Mouse (Mus musculus) cerebellum, adult 8-10 months (tissue): ENCODE results near the gene Kank1.

ENCODE experiments used
- DNase-seq: peaks from one replicate; pipeline ENCODE4 v3.0.0; 2022

The Kank1 gene

DNA sequence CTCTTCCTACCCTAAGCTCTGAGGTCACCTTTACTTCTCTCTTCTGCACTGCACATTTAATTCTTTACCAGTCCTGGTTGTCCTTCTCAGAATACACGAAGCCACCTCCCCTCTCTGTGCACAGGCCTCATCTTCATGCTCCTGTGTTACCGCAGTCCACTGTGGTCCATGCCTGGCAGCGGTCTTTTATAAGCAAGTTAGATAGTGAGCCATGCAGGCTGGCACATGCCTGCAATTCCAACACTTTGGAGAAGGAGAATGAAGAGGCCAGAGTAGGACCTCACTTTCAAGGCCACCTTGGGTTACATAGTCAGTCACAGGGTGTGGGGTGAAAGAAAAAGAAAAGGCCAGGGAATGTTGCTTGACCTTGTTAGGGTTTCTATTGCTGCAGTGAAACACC lies 16.9 kb downstream of the Kank1 start:
- DNase-seq, result no peak

DNA sequence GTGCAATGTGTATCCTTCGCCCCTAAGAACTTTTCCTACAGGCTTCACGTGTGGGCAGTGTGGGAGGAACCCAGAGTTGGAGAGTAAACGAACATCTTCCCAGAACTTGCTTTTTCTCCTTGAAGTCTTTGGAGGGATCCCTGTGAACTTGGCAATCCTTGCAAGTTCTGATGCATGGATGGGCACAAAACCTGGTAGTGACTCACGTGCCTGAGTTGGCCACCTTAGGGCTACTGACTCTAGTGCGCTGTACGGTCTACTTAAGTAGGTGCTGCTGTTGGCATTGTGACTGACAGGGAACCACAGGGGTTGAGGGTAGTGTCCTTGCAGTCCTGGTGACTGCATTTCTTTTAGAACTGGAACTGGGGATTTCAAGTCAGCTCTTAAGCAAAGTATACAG lies 21.5 kb downstream of the Kank1 start:
- DNase-seq, result no peak

DNA sequence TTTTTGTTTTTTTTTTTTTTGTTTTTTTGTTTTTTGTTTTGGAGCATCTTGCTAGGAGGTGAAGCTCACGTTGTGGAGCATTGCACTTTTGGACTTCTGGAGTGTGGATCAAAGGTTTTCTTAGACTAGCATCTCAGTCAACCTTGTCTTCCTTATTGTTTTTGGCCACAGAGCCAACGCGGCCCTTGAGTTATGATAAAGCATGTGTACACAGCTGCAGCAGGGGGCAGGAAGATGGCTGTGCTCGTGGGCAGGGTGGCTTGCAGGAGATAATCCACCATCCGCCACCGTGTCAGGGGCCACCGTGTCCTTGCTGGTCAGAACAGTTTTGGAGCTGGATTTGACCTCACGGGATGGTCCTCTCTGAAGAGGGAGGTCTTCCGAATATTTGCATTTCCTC lies 29.4 kb downstream of the Kank1 start:
- DNase-seq, result no peak

DNA sequence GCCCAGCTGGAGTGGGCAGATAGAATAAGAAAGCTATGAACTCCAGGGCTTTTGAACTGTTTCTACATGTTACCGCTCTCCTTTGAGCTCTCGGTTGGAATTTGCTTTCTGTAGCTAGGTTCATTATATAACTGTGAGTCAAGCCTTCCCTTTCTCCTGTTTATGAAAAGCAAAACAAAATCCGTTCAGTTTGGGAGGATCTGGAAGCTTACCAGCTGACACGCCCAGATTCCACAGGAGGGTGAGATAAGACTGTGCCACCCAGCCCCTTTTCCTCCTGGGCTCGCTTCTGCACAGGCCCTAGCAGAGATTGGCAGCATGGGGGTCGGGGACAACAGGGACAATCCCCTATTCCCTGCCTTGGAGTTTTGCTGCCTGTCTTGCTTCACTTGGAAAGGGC lies 30.5 kb downstream of the Kank1 start:
- no peak for DNase-seq

DNA sequence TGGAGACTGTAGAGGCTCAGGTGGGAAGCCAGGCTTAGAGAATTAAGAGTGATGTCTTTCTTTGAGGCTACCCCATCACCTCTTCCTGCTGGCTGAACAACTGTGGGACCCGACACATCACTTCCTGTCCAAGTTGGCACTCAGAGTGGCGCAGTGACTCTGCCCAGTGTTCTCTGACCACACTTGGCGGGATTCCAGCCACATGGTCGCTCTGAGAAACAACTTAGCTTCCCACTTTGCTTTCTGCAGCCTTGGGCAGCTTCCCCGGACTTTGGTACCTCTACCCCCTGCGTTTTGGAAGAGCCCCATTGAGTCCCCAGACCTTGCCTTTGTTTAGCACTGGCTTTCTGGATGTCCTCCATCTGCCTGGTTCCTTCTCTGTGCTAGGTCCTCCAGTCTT lies 31.8 kb downstream of the Kank1 start:
- peak; percentile 7 for DNase-seq

DNA sequence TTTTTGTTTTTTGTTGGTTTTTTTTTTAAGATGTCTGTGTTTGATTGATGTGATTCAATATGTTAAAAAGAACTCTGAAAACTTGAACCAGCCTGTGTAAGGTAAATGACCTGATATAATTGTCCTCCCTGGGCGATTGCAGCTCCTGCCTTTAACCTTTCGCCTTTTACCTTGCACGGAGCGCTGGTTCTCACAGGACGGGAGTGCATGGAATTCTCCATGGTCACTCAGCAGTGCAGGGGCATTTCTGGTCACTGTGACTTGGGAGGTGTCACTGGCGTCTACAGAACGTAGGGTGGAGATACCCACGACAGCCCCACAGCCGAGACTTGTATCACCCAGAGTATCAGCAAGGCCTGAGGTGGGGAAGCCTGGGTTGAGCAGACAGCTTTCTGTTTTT lies 34.8 kb downstream of the Kank1 start:
- no peak for DNase-seq

DNA sequence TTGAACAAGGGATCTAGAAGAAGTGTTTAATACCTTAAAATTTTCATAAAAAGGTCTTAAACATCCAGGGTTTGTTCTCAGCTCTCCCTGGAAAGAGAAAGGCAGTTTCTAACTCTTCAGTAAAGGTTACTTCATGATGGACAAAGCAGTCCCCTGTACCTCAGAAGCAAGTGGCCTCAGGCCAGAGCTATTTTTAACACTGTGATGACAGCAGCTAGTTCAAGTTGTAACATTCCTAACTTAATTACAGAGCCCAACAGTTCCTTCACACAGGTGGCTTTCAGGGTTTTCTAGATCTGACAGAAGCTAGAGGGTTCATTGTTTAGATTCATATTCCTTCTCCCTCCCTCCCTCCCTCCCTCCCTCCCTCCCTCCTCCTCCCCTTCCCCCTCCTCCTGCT lies 36.4 kb downstream of the Kank1 start:
- DNase-seq, result no peak

DNA sequence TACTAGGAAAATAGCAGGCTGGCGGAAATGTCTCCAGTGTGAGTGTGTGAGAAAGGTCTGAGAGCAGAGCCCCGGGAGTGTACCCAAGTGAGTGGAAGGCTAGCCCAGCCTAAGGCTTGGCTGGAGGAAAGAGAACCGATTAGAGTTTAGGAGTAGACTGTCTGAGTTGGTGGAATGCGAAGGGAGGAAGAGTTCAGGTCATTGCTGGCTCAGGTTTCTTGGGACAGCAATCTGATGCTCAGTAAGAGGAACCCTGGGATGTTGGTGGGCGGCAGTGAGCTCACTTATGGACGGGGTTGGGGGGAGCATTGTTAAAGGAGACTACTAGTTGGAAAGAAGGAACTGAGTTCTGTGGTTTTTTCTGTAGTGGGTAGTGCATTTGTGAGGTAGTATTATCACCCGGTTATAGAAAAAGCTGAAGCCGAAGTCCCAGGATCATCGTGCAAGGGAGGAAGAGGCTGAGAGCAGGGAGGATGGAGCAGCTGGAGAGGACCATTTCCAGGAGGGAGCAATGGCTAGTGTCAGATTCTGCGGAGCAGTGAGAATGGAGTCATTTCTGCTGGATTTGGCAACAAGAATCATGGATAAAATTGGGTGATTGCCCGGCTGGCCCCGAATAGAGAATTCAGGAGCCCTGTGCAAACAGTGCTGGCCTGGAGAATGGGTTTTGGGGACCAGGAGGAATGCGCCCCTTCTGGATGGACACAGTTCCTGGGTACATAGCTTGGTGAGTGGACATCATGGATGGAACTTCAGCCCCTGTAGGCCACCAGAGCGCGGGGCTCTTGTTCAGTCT lies 40.0 kb downstream of the Kank1 start:
- DNase-seq, result no peak

DNA sequence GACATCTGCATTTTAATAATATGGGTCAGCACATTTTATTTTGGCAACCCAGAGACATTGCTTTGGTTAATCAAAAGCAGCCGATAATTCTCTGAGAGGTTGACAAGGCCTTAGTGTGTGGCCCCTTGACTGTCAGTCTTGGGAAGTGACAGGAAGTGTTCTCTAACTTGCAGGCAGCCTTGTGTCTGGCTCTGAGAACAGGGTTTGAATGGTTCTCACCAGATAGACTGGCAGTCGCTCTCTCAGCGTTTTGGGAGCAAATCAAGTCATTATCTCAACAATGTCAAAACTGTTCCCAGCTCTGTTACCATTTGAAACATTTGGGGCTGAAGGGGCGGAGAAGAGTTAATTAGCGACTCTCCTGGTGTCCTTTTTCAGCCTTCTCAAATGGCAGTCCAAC lies 41.0 kb downstream of the Kank1 start:
- no peak for DNase-seq

DNA sequence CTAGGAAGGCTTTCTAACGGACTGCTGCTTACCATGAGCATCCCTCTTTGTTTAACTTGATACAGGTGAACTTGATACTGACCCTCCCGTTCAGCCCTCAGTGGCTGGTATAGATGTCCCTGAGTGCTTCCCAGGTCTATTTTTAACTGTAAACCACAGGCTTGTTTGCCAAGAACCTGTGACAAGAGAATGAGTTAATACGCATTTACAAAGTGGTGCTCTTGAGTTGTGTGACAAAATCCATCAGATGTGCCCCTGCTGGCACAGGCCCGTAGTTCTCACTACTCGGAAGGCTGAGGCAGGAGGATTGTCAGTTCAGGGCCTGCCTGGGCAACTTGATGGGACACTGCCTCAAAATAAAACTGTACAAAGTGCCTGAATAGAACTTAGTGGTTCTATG lies 42.8 kb downstream of the Kank1 start:
- no peak for DNase-seq

DNA sequence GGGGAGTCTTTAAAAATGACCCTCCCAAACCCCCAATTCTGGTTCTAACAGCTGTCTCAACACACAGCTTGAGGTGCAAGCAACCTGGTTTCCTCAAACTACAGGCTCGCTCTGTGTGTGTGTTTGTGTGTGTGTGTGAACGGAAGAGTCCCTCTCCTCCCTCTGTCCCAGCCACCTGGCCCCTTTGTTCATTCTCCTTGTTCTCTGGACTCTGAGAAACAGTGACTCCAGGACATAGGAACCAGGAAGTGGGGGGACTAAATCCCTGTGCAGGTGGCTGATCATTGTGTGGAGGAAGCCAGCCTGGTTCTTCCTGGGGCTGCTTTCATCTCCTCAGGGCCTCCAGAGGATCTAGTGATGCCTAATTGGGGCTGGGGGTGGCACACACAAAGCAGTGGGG lies 46.9 kb downstream of the Kank1 start:
- DNase-seq, result no peak

DNA sequence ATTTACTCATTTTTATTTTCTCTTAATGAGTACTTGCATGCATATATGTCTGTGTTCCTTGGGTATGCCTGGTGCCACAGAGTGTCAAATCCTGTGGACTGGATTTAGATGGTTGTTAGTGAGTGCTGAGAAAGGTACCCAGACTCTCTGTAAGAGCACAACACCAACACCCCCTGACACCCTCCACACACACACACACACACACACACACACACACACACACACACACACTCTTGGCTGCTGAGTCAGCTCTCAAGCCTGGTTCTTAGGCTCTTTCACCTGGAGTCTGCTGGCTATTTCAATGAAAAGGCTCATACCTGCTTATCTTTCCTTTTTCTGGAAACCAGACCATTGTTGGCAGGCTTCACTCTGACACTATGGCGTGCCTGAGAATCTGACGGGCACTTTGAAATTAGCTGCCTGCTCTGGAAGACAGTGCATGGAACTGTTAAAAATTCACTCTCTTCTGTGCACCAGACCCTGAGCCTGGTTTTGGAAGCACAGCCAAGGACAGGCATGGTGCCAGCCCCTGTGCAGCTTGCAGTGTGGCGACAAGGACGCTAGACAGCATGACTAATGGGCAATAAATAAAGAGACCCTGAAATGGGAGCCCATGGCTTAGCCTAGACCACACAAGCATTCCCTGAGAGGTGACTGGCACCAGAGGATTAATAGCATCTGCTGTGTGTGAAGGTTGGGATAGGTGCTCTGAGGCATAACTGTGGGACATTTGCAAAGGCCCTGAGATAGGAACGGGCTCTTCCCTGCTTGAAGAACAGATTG lies 49.2 kb downstream of the Kank1 start:
- peak; percentile 12 for DNase-seq

DNA sequence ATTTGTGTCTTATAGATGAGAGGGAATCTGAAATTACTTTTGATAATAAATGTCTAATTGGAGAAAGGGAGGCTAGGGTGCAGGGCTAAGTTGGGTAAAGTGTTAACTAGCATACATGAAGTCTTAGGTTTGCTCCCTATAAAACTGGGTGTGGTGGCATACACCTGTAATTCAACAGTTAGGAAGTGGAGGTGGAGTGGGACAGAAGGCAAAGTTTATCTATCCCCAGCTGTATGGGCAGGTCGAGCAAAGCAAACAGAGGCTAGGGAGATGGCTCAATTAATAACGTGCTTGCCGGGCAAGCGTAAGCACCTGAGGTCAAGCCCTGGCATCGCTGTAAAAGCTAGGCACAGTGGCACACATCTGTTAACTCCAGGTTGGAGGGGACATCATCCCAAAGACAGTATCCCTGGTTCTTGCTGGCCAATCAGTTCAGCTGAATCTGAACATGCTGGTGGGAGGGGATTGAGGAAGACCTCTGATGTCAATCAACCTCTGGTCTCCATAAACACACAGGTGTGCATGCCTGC lies 54.3 kb downstream of the Kank1 start:
- no peak for DNase-seq

DNA sequence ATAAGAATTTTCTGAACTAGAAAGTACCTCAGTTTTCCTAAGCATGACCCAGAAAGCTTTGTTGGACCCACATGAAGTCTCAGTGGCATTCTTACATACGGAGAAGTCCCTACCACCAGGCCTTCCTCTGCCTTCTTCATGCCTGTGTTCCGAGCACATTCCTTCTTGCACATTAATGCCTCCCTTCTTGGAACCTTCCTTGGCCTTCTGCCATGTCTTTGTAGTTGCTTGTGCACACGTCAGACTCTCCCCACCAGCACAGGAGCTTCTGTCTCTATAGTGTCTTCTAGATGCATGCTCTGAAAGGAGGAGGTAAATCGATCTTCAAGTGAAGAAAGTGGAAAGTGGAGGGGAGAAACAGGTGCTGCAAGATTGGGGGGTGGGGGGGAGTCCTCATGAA lies 58.4 kb downstream of the Kank1 start:
- no peak for DNase-seq

DNA sequence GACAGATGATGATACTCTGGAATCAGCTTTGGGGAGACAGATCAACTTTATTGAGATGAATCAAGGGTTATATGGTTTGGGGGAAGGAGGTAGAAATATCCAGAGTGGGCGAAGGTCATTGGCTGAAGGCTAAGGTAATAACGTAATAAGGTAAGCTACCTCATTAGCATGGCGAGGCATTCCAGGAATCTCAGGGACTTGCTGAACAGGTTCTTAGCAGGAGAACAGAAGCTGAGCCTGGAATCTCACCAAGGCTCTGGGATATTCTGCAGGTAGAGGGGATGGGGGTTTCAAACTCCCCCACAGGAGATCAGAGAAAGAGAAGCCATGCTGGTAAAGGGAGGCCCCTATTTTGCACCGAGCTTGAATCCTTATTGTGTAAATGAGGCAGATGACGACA lies 60.5 kb downstream of the Kank1 start:
- no peak for DNase-seq

DNA sequence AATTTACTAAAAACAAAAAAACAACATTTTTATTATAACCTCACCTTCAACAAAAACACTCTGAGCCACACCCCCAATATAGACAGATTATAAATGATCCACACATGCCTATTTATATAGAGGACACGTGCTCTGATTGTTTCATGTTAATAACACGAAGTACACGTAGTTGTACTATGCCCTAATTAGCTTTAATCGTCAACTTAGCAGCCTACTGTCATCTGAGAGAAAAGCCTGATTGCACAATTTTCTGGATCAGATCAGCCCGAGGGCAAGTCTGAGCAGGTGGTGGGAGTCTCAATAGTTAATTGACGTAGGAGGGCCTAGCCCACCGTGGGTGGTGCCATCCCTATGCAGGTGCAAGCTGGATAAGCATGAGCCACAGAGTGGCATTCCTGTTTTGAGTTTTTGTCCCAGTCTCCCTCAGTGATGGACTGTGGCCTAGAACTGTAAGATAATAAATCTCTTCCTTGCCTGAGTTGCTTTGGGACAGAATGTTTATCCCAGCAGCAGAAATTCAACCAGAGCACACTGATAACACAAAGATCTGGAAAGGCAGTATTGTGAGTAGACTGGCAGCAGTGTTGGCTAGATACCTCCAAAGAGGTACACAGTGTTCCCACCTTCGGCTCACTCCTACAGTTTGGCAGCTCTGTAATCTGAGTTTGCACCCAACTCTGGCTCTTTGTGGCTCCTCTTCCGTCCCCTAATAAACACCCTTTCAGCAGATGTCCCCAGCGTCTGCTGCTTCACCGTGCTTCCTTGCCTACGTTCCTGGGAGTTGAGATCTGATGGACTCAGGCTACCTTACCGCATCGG lies 63.3 kb downstream of the Kank1 start:
- DNase-seq, result no peak

DNA sequence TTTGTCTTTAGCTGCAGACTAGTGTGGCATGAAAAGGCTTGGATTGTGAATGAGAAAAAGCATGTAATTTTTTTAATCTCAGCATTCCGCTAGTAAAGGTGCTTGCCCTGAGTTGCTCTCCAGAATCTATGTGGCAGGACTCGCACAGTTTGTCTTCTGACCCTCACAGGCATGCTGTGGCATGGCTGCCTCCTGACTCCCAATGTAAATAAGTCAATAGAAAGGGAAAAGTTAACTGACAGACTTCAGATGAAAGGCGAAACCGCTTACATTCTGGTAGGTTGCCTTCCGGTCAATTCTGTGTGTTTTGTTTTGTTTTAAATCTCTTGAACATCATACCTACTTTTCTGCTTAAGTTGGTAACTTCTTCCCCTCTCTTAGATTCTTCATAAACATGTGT lies 64.4 kb downstream of the Kank1 start:
- DNase-seq, result no peak

DNA sequence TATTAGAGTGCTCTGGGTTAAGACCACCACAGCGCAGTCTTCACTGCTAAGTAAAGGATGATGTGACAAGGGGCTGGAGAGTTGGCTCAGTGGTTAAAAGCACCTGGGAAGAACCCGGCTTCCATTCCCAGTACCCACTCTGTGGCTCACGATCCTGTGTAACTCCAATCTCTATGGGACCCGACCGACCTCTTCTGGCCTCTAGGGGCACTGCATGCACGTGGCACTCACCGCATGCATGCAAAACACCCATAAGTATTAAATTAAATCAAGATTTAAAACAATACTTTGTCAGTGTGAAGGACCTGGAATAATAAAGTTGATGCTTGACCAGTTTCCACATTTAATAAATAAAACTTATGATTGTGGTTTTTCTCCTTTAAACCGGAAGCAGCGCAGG lies 69.5 kb downstream of the Kank1 start:
- DNase-seq, result no peak

DNA sequence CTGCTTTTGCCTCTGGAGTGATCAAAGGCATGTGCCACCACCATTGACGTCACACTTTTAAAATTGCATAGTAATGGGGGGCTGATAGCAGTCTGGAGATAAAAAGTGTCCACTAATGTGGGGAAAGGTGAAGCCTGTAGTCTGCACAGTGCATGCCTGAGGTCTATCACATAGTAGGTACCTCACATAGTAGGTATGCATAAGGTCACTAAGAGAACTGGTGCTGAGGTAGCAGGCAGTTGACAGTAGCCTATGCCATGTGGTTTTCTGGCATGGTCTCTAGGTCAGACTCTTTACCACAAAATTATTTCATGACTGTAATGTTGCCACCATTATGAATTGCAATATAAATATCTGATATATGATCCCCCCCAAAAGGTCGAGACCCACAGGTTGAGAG lies 71.4 kb downstream of the Kank1 start:
- DNase-seq, result no peak

DNA sequence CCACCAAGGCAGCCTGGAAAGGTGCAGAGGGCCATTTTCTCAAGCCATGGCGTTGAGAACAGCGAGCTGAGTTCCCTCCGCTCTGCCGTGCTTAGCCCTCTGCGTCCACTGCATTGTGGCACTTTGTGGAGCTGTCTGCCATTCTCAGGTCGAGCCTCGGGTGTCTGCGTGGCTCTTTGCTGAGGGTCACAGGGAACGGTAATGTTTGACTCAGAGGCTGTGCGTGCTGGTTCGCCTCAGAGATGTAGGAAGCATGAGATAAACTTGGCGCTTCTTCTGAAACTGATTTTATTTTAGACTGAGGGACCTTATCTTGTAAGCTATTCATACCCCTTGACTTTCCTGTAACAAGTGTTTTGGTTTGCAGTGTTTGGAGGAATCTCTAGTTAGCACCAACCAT lies 72.0 kb downstream of the Kank1 start:
- DNase-seq, result no peak

DNA sequence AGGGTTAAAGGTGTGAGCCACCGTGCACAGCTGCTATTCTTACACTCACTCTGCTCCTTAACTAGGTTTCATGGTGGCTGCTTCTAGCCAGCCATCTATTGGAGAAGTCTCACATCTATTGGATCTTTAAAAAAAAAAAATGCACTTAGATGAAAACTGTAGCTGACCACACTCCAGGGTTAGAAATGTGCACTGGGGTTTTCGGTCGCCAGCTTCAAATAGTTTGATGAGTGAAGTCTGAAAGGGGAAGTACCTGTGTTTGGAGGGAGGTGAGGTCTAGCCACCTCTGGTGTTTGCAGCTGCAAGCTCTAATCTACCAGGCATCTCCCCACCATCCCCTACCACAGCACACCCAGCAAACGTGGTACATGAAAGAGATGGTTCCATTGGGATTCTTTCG lies 74.2 kb downstream of the Kank1 start:
- no peak for DNase-seq

DNA sequence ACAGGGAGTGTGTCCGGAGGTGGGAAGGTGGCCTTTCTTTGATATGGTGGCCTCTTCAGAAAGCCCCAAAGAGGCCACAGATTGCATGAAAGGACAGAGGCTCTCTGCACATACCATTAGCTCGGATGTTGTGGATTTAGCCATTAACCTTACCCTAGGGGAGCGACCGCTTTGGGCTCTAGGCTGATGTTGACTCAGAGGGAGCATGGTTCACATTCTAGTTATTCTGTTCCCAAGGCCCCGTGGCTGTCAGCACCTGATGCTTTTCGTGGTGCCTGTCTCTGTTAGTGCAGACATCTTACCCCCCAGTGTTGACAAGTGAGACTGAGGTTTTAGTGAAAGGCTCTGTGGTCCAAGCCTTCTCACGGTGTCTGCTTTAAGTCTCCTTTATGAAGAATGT lies 74.9 kb downstream of the Kank1 start:
- no peak for DNase-seq

DNA sequence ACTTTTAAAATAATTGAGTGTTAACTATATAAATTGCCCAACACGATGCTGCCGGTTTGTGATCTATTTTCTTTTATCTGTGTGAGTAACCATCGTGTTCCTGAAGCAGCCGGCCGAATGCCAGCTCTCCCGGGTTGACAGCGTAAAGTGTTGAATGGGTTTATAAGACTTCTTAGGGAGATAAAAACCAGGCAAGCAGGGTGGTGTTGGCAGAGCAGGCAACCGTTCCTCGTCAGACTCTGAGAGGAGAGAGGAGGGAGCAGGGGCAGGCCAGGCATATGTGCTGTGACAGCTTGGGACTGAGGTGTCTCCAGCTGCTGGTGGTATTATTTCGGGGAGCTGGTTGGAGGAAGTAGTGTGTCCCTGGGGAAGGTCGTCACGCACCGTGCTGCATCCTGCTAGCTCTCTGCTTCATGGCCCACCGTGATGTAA lies 78.7 kb downstream of the Kank1 start:
- no peak for DNase-seq

DNA sequence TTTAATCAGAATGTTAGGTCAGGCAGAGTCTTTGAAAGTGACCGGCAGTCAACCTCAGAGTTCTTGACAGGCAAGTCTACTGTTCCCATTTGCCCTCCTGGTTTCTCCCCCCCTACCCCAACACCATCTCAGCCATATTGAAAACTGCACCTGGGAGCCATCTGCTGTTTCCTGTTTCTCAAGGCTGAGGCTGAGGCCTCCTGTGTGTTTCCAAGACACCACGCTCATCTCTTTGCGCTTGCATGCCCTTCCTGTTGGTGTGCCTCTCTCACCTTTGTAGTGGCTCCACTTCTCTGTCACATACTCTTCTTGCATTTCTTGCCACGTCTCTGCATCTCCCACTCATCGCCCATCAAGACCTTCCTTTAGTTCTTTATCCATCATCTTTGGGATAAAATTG lies 79.2 kb downstream of the Kank1 start:
- no peak for DNase-seq
